Mouse (Mus musculus) G1E (cell line): ENCODE data around the gene Ehd4. TPM values are rescaled to one million over a fixed set of nuclear protein-coding genes. Genes with fewer than 3 reads are reported as not detected.
A peak's percentile ranks its signal among the peaks of the same experiment; 100 is the strongest.

Experiments
- ATAC-seq: 2 replicates; pipeline ENCODE4 v1.8.0; 2016; ENCODE audit warnings: mild to moderate bottlenecking; ENCODE audit not compliant: insufficient number of reproducible peaks, poor library complexity, low FRiP score, severe bottlenecking; ENCODE audit errors: extremely low read depth
- DNase-seq: peaks from one replicate; pipeline ENCODE4 v3.0.0; 2012; ENCODE audit warnings: low spot score
- H3K27me3 ChIP-seq: 2 replicates; pipeline ENCODE4 v1.6.1; 2012; ENCODE audit warnings: mild to moderate bottlenecking, low read length, inconsistent platforms; ENCODE audit not compliant: insufficient read depth
- H3K36me3 ChIP-seq: replicated peaks from 2 replicates; pipeline ENCODE3; 2012; ENCODE audit warnings: mild to moderate bottlenecking, inconsistent platforms
- H3K4me1 ChIP-seq: 2 replicates; pipeline ENCODE4 v1.6.1; 2012; ENCODE audit warnings: low read depth, low read length, inconsistent platforms, mixed read lengths; ENCODE audit not compliant: insufficient read depth
- H3K4me3 ChIP-seq: 2 replicates; pipeline ENCODE4 v1.5.1; 2012; ENCODE audit warnings: low read depth, mild to moderate bottlenecking, inconsistent platforms, low read length, moderate library complexity, mixed read lengths
- H3K9me3 ChIP-seq: replicated peaks from 2 replicates; pipeline ENCODE4 v1.6.1; 2012; ENCODE audit warnings: inconsistent platforms
- CTCF ChIP-seq: IDR thresholded peaks from 2 replicates; pipeline ENCODE4 v1.5.1; 2012; ENCODE audit warnings: low read depth, low read length, inconsistent platforms, mixed read lengths
- GATA1 ChIP-seq: IDR thresholded peaks from 2 replicates; pipeline ENCODE4 v1.6.1; 2012; ENCODE audit warnings: borderline replicate concordance, low read length, inconsistent platforms, mixed read lengths
- GATA2 ChIP-seq: IDR thresholded peaks from 2 replicates; pipeline ENCODE4 v1.6.1; 2012; ENCODE audit warnings: low read depth, low read length, inconsistent platforms, borderline replicate concordance
- POLR2AphosphoS5 ChIP-seq: IDR thresholded peaks from 2 replicates; pipeline ENCODE4 v1.6.1; 2012; ENCODE audit warnings: low read depth, low read length, inconsistent platforms; ENCODE audit not compliant: insufficient replicate concordance
- TAL1 ChIP-seq: conservative IDR thresholded peaks from 2 replicates; pipeline ENCODE4 v1.6.1; 2012; ENCODE audit warnings: low read depth, low read length, inconsistent platforms, mixed read lengths
- polyA plus RNA-seq: library from polyadenylated mRNA; stranded (reverse); fragments of >175 nt; gene quantifications from 2 replicates; pipeline ENCODE4 v1.2.3, GENCODE M21; 2012
- total RNA-seq, 2 experiments: library from RNA; stranded (forward) in 1 of 2; stranded (reverse) in 1 of 2; fragments of 200-1000 nt in 1 of 2; fragments of >200 nt in 1 of 2; fragmentation: Nextera tagmentation in 1 of 2; gene quantifications; 2 replicates each; pipeline ENCODE4 v1.2.3; 2014 to 2017

Ehd4 gene
- total and polyA plus RNA-seq, 3 experiments: 10.8 to 30.3 (median 11.0) TPM

GRCm38 (mm10) chr2:120173718-120174117 lies 19.3 kb upstream of the Ehd4 start:
- H3K36me3 ChIP-seq: no peaks in the 10 kb centered on the region
- 0 out of 2 replicates have a peak, but pooled peaks cover 2% of the 10 kb centered on the region for H3K4me1 ChIP-seq
- peak; percentile 15 for DNase-seq
- no peak overlapping the region for H3K4me3 ChIP-seq
- no peaks in the 10 kb centered on the region for H3K9me3 ChIP-seq
- no peak for TF ChIP-seq GATA1
- TF ChIP-seq CTCF: peak; percentile 95
- no peak for ATAC-seq
- H3K27me3 ChIP-seq: peaks cover 17% of the 10 kb centered on the region

GRCm38 (mm10) chr2:120171362-120171761 lies 17.0 kb upstream of the Ehd4 start:
- H3K4me3 ChIP-seq: no peak overlapping the region

GRCm38 (mm10) chr2:120170726-120171125 lies 16.3 kb upstream of the Ehd4 start:
- no peak overlapping the region for H3K4me3 ChIP-seq
- no peak for ATAC-seq
- DNase-seq: peak; percentile 24
- peaks cover 34% of the 10 kb centered on the region for H3K27me3 ChIP-seq
- no peaks in the 10 kb centered on the region for H3K36me3 ChIP-seq
- no peak for TF ChIP-seq TAL1
- no peaks in the 10 kb centered on the region for H3K9me3 ChIP-seq
- 0 out of 2 replicates have a peak, but pooled peaks cover 2% of the 10 kb centered on the region for H3K4me1 ChIP-seq

More at GRCm38 (mm10) chr2:120171362-120171761, 17.0 kb upstream of the Ehd4 start:
- H3K9me3 ChIP-seq: no peaks in the 10 kb centered on the region
- DNase-seq: no peak
- H3K36me3 ChIP-seq: no peaks in the 10 kb centered on the region
- no peak for ATAC-seq
- 0 out of 2 replicates have a peak, but pooled peaks cover 2% of the 10 kb centered on the region for H3K4me1 ChIP-seq
- TF ChIP-seq POLR2AphosphoS5 (no peak), GATA2 (no peak), CTCF (no peak), GATA1 (no peak), TAL1 (no peak)
- peaks cover 34% of the 10 kb centered on the region for H3K27me3 ChIP-seq

GRCm38 (mm10) chr2:120169382-120169781 lies 15.0 kb upstream of the Ehd4 start:
- ATAC-seq: no peak
- TF ChIP-seq CTCF: no peak
- no peak for TF ChIP-seq GATA2
- no peak for TF ChIP-seq POLR2AphosphoS5
- TF ChIP-seq GATA1: no peak
- no peak for TF ChIP-seq TAL1
- no peak for DNase-seq

GRCm38 (mm10) chr2:120167763-120168162 lies 13.4 kb upstream of the Ehd4 start:
- Histone ChIP-seq H3K9me3 (no peaks in the 10 kb centered on the region), H3K27me3 (peaks cover 31% of the 10 kb centered on the region), H3K4me1 (0 out of 2 replicates have a peak, but pooled peaks cover 2% of the 10 kb centered on the region), H3K4me3 (no peak overlapping the region), H3K36me3 (no peaks in the 10 kb centered on the region)
- no peak for ATAC-seq
- no peak for DNase-seq
- TF ChIP-seq CTCF (no peak), TAL1 (no peak), GATA1 (no peak), GATA2 (no peak), POLR2AphosphoS5 (no peak)

More at GRCm38 (mm10) chr2:120169382-120169781, 15.0 kb upstream of the Ehd4 start:
- Histone ChIP-seq H3K4me3 (no peak overlapping the region), H3K27me3 (peaks cover 38% of the 10 kb centered on the region), H3K4me1 (0 out of 2 replicates have a peak, but pooled peaks cover 2% of the 10 kb centered on the region), H3K36me3 (no peaks in the 10 kb centered on the region), H3K9me3 (no peaks in the 10 kb centered on the region)

GRCm38 (mm10) chr2:120165474-120165873 lies 11.1 kb upstream of the Ehd4 start:
- Histone ChIP-seq H3K27me3 (peaks cover 20% of the 10 kb centered on the region), H3K36me3 (no peaks in the 10 kb centered on the region), H3K4me3 (no peak overlapping the region), H3K9me3 (no peaks in the 10 kb centered on the region), H3K4me1 (no peaks in the 10 kb centered on the region)
- ATAC-seq (no peak), DNase-seq (no peak)
- no peak for TF ChIP-seq CTCF
- TF ChIP-seq POLR2AphosphoS5: no peak
- TF ChIP-seq TAL1: no peak
- TF ChIP-seq GATA1: no peak
- TF ChIP-seq GATA2: no peak

GRCm38 (mm10) chr2:120159434-120159833 lies 5.0 kb upstream of the Ehd4 start:
- no peak for ATAC-seq
- no peak for DNase-seq
- peaks cover 3% of the 10 kb centered on the region for H3K27me3 ChIP-seq
- H3K9me3 ChIP-seq: no peaks in the 10 kb centered on the region
- no peaks in the 10 kb centered on the region for H3K36me3 ChIP-seq
- peaks cover 11% of the 10 kb centered on the region for H3K4me1 ChIP-seq
- TF ChIP-seq TAL1 (no peak), GATA1 (no peak), CTCF (no peak), GATA2 (no peak), POLR2AphosphoS5 (no peak)
- H3K4me3 ChIP-seq: no peak overlapping the region
